Mouse (Mus musculus): Measurements from ENCODE around the gene Olfr203. TPM values are rescaled to one million over a fixed set of nuclear protein-coding genes. Genes with fewer than 3 reads are reported as not detected.
"Not testable (repeated sequence)": the region's sequence is repeated elsewhere in the genome, so short reads cannot be mapped to it uniquely, and the experiment has no call there.

Olfr203 gene
- total RNA-seq (2021), result not detected
- long read RNA-seq, experiment 1, result 0 reads
- long read RNA-seq, experiment 2, result 0 reads

DNA sequence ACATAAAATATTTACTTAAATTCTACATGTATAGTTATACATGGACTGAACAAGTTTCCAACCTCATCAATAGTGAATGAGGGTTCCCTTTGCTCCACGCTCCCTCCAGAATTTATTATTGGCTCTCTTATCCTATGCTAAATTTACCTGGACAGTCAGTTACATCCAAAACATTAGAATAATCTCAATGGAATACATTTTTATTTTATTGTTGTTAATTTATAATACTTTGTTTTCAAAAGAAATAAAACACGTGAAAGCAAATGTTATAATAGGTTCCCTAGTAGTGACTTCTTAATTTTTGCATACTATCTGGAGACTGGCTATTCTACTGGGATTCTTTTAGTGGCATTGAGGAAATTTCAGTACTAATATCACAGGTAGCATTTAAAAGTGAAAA is at the start of gene Olfr203:
TSS of gene Olfr203 (plus strand) at position 301 of the 400 bp plus-strand sequence.
- DNase-seq, result no peak

DNA sequence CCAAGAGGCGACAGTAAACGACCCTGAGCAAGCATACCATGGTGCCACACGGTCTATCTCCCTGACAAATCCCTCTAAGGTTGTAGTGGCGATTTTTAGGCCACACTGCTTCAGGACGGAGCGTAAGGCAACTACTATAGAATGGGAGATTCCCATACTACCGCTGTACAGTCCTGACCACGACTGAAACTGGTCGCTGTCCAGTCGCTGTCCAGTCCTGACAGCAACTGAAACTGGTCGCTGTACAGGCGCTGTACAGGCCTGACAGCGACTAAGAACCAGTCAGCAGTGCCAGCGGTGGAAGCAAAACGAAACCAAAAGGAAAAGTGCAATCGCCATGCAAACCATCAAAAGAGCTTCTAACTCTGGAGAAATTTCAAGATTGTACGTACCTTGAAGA is 49.0 kb upstream of the Olfr203 start:
- no peak for DNase-seq

- DNase-seq, result not testable (repeated sequence)
These were observed 29.6 kb upstream of the Olfr203 start for GRCm38 (mm10) chr16:59269097-59269496.

GRCm38 (mm10) chr16:59272532-59272931 is 26.1 kb upstream of the Olfr203 start, which contains the start of gene Olfr201:
Olfr201 (minus strand) TSS chr16:59272632.
- not testable (repeated sequence) for DNase-seq

- no peak for DNase-seq
These were observed 18.1 kb upstream of the Olfr203 start for GRCm38 (mm10) chr16:59280542-59280941.

DNA sequence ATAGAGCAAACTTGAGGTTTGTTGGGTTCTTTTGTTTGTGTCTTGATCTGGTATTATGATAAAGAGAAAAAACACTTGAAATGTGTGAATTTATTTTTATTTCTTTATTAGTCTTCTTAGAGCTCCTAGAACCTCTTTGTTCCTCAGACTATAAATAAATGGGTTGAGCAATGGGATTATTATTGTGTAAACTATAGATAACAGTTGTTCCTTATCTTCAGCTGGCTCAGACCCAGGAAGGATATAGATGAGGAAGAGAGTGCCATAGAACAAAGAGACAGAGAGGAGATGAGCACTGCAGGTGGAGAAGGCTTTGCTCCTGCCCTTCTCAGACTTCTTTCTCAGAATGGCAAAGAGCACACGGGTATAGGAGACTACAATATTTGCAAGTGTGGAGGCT is 15.2 kb upstream of the Olfr203 start:
- no peak for DNase-seq

DNA sequence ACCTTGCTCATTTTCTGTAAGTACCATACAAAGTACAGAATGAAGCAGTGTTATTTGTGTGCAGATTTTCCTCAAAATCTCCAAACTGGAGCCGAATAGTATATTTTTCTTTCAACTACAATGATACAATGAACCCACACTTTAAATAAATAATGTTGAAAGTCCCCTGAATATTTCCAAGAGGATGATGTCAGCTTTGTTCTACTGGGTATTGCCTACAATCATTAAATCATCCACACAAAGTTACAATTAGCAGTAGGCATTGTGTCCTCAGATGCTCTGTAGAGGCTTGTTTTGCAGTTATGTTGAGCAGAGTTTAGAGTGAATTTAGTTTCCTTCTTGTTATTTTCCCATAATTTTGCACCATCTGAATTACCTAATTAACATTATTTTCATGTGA is 12.0 kb upstream of the Olfr203 start, which contains the start of gene Olfr202:
TSS of gene Olfr202 (minus strand) at position 101 of the 400 bp plus-strand sequence.
- DNase-seq, result no peak

GRCm38 (mm10) chr16:59287576-59287975 is 11.1 kb upstream of the Olfr203 start:
- DNase-seq, result not testable (repeated sequence)

- DNase-seq, result no peak
These were observed 19.5 kb downstream of the Olfr203 start, which contains the start of gene Olfr204 for GRCm38 (mm10) chr16:59318148-59318547. Olfr204 (minus strand) TSS chr16:59318248.

DNA sequence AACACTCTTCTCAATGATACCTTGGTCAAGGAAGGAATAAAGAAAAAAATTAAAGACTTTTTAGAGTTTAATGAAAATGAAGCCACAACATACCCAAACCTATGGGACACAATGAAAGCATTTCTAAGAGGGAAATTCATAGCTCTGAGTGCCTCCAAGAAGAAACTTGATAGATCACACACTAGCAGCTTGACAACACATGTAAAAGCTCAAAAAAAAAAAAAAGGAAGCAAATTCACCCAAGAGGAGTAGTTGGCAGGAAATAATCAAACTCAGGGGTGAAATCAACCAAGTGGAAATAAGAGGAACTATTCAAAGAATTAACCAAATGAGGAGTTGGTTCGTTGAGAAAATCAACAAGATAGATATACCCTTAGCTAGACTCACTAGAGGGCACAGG is 24.6 kb downstream of the Olfr203 start:
- DNase-seq, result not testable (repeated sequence)

GRCm38 (mm10) chr16:59331038-59331437 is 32.4 kb downstream of the Olfr203 start, which contains the start of gene Olfr205:
Olfr205 (minus strand) TSS chr16:59331138.
- no peak for DNase-seq

DNA sequence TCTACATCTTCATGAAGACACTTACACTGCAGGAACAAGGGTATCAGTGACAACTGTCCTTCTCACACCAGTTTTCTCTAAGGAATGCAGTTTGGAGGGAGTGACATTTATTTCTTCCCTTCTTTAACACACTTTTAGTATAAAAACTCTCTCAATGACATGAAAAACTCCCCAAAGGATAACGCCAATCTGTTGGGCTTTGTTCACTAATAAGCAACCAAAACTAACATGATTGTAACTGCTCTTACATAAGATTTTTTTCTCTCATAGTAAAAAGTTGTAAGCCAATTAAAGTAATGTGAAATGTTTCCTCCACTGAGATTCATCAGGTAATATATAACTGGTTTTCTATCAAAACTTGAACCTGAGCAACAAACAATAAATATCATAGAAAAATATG is 50.5 kb downstream of the Olfr203 start, which contains the start of gene Olfr206:
TSS of gene Olfr206 (minus strand) at position 101 of the 400 bp plus-strand sequence.
- no peak for DNase-seq

Other genes with a start within 250 kb of the Olfr203 start
- gene Olfr190, start 220.9 kb upstream of the Olfr203 start, total RNA-seq (2021), result not detected
- not detected for gene Olfr191, start 209.1 kb upstream of the Olfr203 start, total RNA-seq (2021)
- gene Olfr193, start 187.0 kb upstream of the Olfr203 start, total RNA-seq (2021), result not detected
- not detected for gene Olfr194, start 177.8 kb upstream of the Olfr203 start, total RNA-seq (2021)
- not detected for gene Olfr195, start 151.8 kb upstream of the Olfr203 start, total RNA-seq (2021)
- not detected for gene Olfr196, start 128.4 kb upstream of the Olfr203 start, total RNA-seq (2021)
- not detected for gene Olfr198, start 95.3 kb upstream of the Olfr203 start, total RNA-seq (2021)
- gene Olfr199, start 79.1 kb upstream of the Olfr203 start, total RNA-seq (2021), result not detected
- not detected for gene Olfr201, start 26.2 kb upstream of the Olfr203 start, total RNA-seq (2021)
- gene Olfr202, start 12.1 kb upstream of the Olfr203 start, total RNA-seq (2021), result not detected
- not detected for gene Olfr204, start 19.4 kb downstream of the Olfr203 start, total RNA-seq (2021)
- not detected for gene Olfr205, start 32.3 kb downstream of the Olfr203 start, total RNA-seq (2021)
- not detected for gene Olfr206, start 50.4 kb downstream of the Olfr203 start, total RNA-seq (2021)
- gene Olfr209, start 65.1 kb downstream of the Olfr203 start, total RNA-seq (2021), result not detected
- not detected for gene Gabrr3, start 108.5 kb downstream of the Olfr203 start, total RNA-seq (2021)
- 10 to 100 TPM; 23.9 to 26.1 TPM for gene Riox2, start 172.9 kb downstream of the Olfr203 start, total RNA-seq (2021)